Mouse (Mus musculus) brain, embryonic 14.5 days (tissue): ENCODE measurements around the gene Pak1ip1. TPM values are rescaled to one million over a fixed set of nuclear protein-coding genes. Genes with fewer than 3 reads are reported as not detected.
A peak's percentile ranks its signal among the peaks of the same experiment; 100 is the strongest.

Experiments
- DNase-seq: peaks from one replicate; pipeline ENCODE4 v3.0.0-alpha.2; 2011; ENCODE audit warnings: low read depth
- CTCF ChIP-seq: fragments of 200-500 bp; IDR thresholded peaks from 2 replicates; pipeline ENCODE4 v1.5.1; 2012; ENCODE audit warnings: inconsistent platforms, mild to moderate bottlenecking, moderate library complexity, borderline replicate concordance; ENCODE audit not compliant: insufficient read depth, insufficient read length; ENCODE audit errors: extremely low read depth
- POLR2A ChIP-seq: fragments of 200-500 bp; IDR thresholded peaks from 2 replicates; pipeline ENCODE4 v1.6.1; 2012; ENCODE audit warnings: mild to moderate bottlenecking, inconsistent platforms, borderline replicate concordance; ENCODE audit not compliant: poor library complexity, insufficient read depth, insufficient read length, severe bottlenecking; ENCODE audit errors: extremely low read depth
- polyA plus RNA-seq: library from polyadenylated mRNA; depleted of rRNA; stranded (reverse); fragments of >200 nt; gene quantifications from 2 replicates; pipeline ENCODE4 v1.2.3, GENCODE M21; 2012; rRNA removed

Gene Pak1ip1
- polyA plus RNA-seq = 49.9 and 65.4 TPM in 2 replicates

DNA sequence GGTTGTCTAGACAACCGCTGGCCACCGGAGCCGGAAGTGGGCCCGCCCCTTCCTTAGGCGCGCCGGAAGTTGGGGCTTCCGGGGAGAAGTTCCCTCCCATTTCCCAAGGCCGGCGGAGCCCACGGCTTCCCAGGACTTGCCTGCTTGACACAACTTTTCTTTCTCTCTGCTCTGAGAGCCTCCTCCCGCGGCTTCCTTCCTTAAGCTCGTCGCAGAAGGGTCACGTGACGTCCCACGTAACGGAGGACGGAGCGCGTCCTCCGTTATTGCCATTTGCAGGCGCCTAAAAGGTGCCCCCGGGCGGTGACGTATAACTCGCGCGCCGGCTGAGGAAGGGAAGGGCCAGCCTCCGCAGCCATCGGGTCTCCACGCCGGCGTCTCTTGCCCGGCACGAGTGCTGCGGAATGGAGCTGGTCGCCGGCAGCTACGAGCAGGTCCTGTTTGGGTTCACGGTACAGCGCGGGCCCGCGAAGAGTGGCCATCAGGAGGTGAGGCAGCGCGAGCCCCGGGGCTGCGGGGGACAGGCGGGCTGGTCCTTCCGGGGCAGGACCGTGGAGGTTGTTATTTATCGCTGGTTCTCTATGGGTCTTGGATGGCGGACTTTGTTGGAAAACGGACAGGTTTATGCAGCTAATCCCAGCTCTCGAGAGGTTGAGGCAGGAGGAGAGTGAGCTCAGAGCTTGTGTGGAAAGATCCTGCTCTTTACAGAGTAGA, at the start of gene Pak1ip1:
Gene Pak1ip1 (plus strand): TSS at position 98 of the 714 bp plus-strand sequence.
- TF ChIP-seq POLR2A (peak; percentile 34; the same call in 1 of the 2 replicates), CTCF (no peak)
- DNase-seq = peak; percentile 98

DNA sequence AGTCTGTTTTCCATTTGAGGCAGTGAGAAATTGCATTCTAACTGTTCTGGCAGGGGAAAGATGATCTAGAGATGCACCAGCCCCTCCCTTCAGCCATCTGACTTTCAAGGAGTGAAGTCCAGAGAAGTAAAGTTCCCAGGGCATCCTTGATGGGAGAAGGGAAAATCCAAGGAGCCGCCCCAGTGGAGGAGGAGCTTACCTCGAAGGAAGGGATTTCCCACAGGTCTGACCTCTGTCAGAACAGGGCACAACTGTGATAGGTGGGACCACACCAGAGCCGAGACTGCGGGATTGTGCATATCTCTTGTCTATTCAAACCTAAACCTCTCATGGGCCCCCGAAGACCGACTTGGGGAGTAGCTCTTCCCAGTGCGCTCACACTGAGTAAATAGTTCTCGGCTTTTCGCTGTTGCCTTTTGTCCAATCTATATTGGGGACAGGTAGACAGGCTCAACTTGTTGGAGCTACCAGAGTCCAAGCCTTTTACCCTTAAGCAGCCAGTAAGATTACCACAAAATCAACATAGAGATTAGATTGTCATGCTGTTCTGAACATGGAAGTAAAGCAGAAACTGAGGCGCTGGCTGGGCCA, 49.3 kb upstream of the Pak1ip1 start:
- no peak for DNase-seq
- no peak for TF ChIP-seq POLR2A
- no peak for TF ChIP-seq CTCF

DNA sequence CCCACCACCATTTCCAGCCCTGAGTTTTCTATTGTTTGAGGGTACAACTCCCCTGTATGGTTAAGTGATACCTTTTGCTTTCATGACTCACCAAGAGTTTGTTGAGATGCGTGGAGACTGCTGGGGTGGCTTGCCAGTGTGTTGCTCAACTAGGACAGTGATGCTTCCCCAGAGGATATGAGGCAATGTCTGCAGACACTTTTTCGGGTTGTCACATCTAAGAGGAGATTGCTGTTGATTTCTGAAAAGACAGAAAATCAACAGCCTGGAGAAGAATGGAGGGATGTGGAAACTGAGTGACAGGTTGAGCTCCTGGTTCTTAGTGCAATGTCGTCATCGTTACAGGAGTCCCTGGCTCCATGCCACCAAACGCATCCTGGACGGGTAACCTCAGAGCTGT, 47.6 kb upstream of the Pak1ip1 start:
- TF ChIP-seq CTCF (no peak), POLR2A (no peak)
- no peak for DNase-seq

DNA sequence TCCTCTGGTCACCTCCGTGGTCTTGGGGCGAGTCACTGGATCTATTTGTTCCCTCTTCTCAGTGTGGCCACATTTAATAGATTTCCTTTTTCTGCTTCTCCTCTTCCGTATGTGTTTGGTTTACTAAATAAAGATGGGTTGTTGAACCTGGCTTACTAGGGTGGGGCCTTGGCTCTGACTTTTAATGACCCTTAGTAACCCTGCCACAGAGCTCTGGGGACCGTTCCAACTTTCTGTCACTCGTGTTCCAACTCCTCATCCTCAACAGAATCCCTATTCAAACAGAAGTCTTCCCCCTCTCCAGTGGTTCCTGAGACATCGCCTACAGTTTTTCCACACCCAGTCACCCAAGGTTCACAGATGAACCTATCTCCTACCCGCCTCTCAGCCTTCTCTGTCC, 45.0 kb upstream of the Pak1ip1 start:
- no peak for DNase-seq
- TF ChIP-seq POLR2A (no peak), CTCF (no peak)

DNA sequence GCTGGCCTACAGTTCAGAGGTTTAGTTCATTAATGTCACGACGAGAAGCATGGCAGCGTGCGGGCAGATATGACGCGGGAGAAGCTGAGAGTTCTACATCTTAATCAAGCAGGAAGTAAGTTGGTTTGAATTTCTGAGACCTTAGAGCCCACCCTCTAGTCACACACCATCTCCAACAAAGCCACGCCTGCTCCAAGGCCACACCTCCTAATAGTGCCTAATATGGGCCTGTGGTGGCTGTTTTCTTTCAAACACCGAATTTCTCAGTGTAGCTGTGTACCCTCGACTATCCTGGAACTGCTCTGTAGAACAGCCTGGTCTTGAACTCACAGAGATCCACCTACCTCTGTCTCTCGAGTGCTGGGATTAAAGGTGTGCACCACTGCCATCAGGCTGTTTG, 33.2 kb upstream of the Pak1ip1 start:
- no peak for DNase-seq
- no peak for TF ChIP-seq CTCF
- no peak for TF ChIP-seq POLR2A

DNA sequence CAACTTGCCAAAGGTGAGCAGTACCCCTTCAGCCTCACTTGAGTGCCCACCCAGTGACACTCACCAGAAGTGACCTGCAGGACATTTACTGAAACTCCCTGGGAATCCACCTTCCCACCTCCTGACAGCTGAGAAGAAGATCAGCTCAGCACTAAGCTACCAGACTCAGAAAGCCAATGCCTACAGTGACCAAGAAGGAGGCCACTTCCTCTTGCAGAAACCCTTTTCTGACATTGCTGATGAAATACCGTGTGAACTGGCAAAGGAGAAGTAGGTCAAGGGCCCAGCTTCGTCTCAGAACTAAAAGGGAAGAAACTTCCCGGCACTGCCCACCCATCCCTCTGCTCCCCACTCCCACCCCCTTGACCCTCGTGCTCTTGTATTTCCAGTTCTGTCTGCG, 32.3 kb upstream of the Pak1ip1 start:
- no peak for DNase-seq
- TF ChIP-seq CTCF = no peak
- TF ChIP-seq POLR2A = no peak

DNA sequence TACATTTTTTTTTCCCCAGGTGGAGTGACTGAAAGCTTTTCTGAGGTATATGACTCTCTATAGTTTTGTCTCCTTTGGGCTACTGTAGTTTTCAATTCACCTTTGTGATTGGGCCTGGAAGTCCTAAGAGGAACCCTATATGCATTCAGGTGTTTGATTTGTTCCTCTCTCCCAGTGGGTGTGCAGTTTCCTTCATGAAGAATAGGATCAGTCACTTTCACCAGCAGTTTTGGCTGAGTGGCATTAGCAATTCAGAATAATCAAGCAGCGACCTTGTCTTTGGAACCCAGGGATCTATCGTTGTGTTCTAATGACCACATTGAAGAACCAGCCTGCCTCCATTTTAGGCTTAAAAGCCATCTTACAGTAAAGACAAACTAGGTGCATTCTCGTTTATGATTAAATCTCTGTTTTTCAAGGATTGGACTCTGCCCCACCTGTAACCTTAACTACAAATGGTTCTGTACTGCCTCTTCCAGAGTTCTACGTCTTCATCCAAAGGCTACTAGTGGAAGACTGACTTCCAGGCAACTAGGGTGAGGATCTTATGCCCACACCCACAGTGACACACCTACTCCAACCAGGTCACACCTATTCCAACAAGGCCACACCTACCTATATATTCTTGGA, 30.9 kb upstream of the Pak1ip1 start:
- TF ChIP-seq POLR2A = no peak
- no peak for TF ChIP-seq CTCF
- DNase-seq = no peak

DNA sequence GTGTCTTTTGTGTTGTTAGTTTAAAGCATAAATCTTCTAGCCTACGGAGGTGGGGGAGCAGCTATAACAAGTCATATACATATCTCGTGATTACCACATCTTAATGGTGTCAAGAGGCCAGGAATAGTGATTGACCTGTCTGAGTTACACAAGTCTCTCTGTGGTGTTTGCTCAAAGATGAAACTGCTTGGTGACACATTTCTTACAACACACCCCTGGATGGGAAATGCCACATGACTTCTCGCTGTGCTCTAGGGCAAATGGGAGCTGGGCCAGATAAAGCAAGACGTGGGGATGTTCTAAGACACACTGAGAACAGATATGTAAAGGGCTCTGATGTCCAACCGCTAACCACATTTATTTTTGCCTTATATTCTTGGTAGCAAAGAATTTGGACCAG, 29.6 kb upstream of the Pak1ip1 start:
- no peak for DNase-seq
- no peak for TF ChIP-seq POLR2A
- TF ChIP-seq CTCF = no peak

DNA sequence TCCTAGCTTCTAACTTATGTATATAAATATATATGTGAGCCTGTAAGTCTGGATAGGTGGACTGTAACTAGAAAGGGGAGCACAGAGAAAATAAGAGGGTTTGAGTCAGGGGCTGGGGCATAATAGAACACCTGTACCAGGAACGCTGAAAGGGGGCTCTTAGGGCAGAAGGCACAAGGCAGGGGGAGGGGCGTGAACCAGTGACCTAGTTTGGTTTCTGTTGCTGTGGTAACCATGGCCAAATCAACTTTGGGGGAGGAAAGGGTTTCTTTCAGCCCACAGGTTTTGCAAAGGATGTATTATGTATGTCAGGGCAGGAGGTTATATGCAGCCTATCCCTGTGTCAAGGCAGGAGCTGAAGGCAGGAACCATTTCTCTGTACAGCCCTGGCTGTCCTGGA, 29.0 kb upstream of the Pak1ip1 start:
- TF ChIP-seq CTCF = no peak
- DNase-seq = no peak

DNA sequence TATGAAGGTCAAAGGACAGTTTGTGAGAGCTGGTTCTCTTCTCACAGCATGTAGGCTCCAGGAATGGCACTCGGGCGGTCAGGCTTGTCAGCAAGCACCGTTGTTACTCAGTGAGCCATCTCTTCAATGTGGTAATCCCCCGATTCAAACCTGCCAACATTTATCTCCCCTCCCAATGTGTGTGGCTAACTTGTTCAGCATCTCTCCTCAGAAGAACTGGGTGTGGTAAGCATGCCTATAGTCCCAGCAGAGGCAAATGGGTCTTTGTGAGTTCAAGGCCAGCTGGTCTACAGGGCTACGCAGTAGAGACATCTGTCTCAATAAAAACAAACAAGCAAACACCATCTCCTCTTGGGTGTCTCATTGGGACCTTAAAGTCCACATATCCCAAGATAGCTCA, 27.8 kb upstream of the Pak1ip1 start:
- no peak for DNase-seq
- TF ChIP-seq CTCF = no peak
- TF ChIP-seq POLR2A = no peak

DNA sequence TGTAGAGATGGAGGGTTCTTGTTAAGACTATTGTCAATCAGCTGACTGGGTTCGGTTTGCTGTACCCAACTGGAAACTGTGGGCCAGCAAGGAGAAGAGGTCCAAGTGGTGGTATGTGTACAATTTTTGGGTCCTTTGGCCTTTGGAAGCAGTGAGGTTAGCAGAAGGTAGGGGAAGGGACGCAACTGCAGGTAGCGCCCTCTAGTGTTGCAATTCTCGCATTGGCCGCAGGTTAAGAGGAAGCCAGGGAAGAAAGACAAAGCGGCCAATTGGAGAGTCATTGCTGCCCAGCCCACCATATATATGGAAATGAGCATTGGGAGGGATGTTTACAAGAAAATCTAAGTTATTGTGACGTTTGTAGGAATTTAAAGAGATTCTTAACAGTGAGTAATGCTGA, 23.2 kb upstream of the Pak1ip1 start:
- TF ChIP-seq POLR2A (no peak), CTCF (peak; percentile 60)
- peak; percentile 22 for DNase-seq

DNA sequence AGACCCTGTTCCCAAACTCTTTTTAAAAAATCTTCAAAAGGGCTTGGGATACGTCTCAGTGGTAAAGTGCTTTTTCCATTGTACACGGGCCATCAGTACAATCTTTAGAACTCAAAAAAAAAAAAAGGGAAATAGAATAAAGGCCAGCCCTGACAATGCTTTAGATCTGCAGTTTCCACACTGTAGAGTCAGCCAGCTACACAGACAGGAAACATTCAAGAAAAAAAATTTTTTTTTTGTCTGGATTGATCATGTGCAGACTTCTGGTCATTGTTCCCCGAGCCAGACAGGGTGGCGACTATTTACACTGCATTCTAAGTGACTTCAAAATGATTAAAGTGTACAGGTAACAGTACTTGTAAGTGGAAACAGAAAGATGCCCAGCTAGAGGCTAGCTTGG, 22.2 kb upstream of the Pak1ip1 start:
- TF ChIP-seq CTCF (no peak), POLR2A (no peak)
- DNase-seq = no peak

DNA sequence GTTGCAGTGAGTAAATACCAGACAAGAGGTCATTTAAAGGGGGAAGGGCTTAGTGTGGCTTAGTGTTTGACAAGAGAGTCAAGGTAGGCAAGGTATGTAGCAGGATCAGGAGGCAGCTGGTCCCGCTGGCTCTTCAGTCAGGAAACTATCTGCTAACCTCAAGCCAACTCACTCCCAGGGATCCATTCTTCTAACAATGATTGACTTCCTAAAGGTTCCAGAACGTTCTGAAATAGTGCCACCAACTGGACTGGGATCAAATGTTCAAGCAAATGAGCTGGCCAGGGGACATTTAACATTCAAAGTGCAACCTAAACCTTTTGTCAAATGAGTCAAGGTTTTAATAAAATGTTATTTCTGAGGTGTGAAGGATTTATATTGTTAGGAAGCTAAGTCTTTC, 21.5 kb upstream of the Pak1ip1 start:
- TF ChIP-seq POLR2A = no peak
- TF ChIP-seq CTCF = no peak
- DNase-seq = no peak

DNA sequence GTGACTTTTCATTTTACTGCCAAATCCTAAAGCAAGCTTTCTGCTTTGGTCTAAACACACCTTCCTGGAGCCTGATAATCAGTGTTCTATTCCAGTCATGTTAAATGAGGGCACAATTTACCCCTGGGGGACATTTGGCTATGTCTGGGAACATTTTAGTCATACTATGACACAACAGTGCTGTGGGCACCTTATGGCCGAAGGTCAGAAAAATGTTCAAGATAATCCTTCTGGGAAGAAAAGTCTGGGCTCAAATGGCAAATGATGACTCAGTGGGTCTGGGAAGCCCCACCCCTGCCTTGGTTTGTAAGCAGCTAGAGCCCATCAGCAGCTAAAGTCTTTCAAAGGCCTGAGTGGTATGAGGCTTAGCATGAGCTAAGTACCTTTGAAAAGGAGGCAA, 18.1 kb upstream of the Pak1ip1 start:
- TF ChIP-seq CTCF (no peak), POLR2A (no peak)
- no peak for DNase-seq
